Mouse (Mus musculus) midbrain, embryonic 11.5 days (tissue): ENCODE results near the gene Mef2d. TPM values are rescaled to one million over a fixed set of nuclear protein-coding genes. Genes with fewer than 3 reads are reported as not detected.

Experiments
- ATAC-seq: fragments of 200-750 bp; cut with Nextera tagmentation; 2 replicates; pipeline ENCODE4 v1.8.0; 2017; ENCODE audit warnings: moderate TSS enrichment, moderate library complexity; ENCODE audit not compliant: low FRiP score
- DNase-seq: peaks from one replicate; pipeline ENCODE4 v3.0.0; 2015; ENCODE audit warnings: low spot score; ENCODE audit errors: missing footprints
- H3K27ac ChIP-seq: fragments of 300-500 bp; sonication (generic); 2 replicates; pipeline ENCODE4 v1.5.1; 2014; ENCODE audit warnings: low read depth, low read length
- H3K27me3 ChIP-seq: fragments of 300-500 bp; sonication (generic); 2 replicates; pipeline ENCODE4 v1.6.1; 2014; ENCODE audit warnings: mild to moderate bottlenecking, low read length, moderate library complexity, mixed read lengths; ENCODE audit not compliant: control insufficient read depth, insufficient read depth
- H3K36me3 ChIP-seq: fragments of 300-500 bp; sonication (generic); 2 replicates; pipeline ENCODE4 v1.6.1; 2014; ENCODE audit warnings: mild to moderate bottlenecking, low read length, moderate library complexity, mixed read lengths; ENCODE audit not compliant: control insufficient read depth, insufficient read depth
- H3K4me1 ChIP-seq: fragments of 300-500 bp; sonication (generic); 2 replicates; pipeline ENCODE4 v1.6.1; 2014; ENCODE audit warnings: low read length; ENCODE audit not compliant: control insufficient read depth, insufficient read depth
- H3K4me2 ChIP-seq: fragments of 300-500 bp; sonication (generic); 2 replicates; pipeline ENCODE4 v1.6.1; 2014; ENCODE audit warnings: mild to moderate bottlenecking, moderate library complexity
- H3K4me3 ChIP-seq: fragments of 300-500 bp; sonication (generic); 2 replicates; pipeline ENCODE4 v1.5.1; 2014; ENCODE audit warnings: low read depth, low read length
- H3K9ac ChIP-seq: fragments of 300-500 bp; sonication (generic); 2 replicates; pipeline ENCODE4 v1.6.1; 2014; ENCODE audit warnings: low read length
- H3K9me3 ChIP-seq: fragments of 300-500 bp; sonication (generic); 2 replicates; pipeline ENCODE4 v1.6.1; 2016; ENCODE audit warnings: low read length; ENCODE audit not compliant: control insufficient read depth
- WGBS: fragments of 180-500 bp; shearing (Covaris S2); extraction: QIAGEN DNeasy Blood & Tissue Kit; methylation state at CpG from one replicate; pipeline ENCODE4 v1.1.7; 2014; 5-methylcytosine and 5-hydroxymethylcytosine counted together
- polyA plus RNA-seq: library from polyadenylated mRNA; unstranded; fragments of >200 nt; fragmentation: Nextera tagmentation; extraction: Ambion mirVana; gene quantifications from 2 replicates; pipeline ENCODE4 v1.2.1, GENCODE M21; 2014

The Mef2d gene
- polyA plus RNA-seq, 1 experiment from 2014 or later = 10.9 TPM

GRCm38 (mm10) chr3:88140903-88141430, 1.2 kb upstream of the Mef2d start:
- DNase-seq (no peak), ATAC-seq (no peak)
- no peaks in the 10 kb centered on the region for H3K9me3 ChIP-seq
- peaks cover 43% of the 10 kb centered on the region for H3K4me1 ChIP-seq
- no peak overlapping the region; the same call in 1 of the 2 replicates for H3K4me2 ChIP-seq
- no peak overlapping the region for H3K4me3 ChIP-seq
- H3K36me3 ChIP-seq = no peaks in the 10 kb centered on the region
- H3K9ac ChIP-seq = no peak overlapping the region
- no peak overlapping the region for H3K27ac ChIP-seq
- WGBS = 57% methylated on average over 6 of the region's 6 CpGs
- H3K27me3 ChIP-seq = peaks cover 24% of the 10 kb centered on the region

GRCm38 (mm10) chr3:88141439-88141786, 759 bp upstream of the Mef2d start:
- H3K4me1 ChIP-seq = peaks cover 47% of the 10 kb centered on the region
- 13% methylated on average over 9 of the region's 9 CpGs for WGBS
- H3K4me2 ChIP-seq = peak overlapping the region; percentile 92
- H3K9me3 ChIP-seq = no peaks in the 10 kb centered on the region
- no peak overlapping the region for H3K27ac ChIP-seq
- H3K36me3 ChIP-seq = no peaks in the 10 kb centered on the region
- ATAC-seq = no peak
- peak overlapping the region; percentile 87 for H3K9ac ChIP-seq
- H3K27me3 ChIP-seq = peaks cover 24% of the 10 kb centered on the region
- DNase-seq = peak; percentile 93
- H3K4me3 ChIP-seq = peak overlapping the region; percentile 77

- ATAC-seq (peak; percentile 38), DNase-seq (no peak)
- H3K36me3 ChIP-seq = no peaks in the 10 kb centered on the region
- no peaks in the 10 kb centered on the region for H3K9me3 ChIP-seq
- peaks cover 53% of the 10 kb centered on the region for H3K4me1 ChIP-seq
- peak overlapping the region; percentile 82 for H3K27ac ChIP-seq
- H3K27me3 ChIP-seq = peaks cover 24% of the 10 kb centered on the region
- under 1% methylated on average over 55 of the region's 57 CpGs for WGBS
- H3K4me2 ChIP-seq = peak overlapping the region; percentile 92
- H3K9ac ChIP-seq = peak overlapping the region; percentile 87
- peak overlapping the region; percentile 77 for H3K4me3 ChIP-seq
These were observed 359 bp downstream of the Mef2d start for GRCm38 (mm10) chr3:88142546-88142915.

- WGBS = 2% methylated on average over 33 of the region's 33 CpGs
- H3K4me2 ChIP-seq = peak overlapping the region; percentile 92
- peak overlapping the region; percentile 77 for H3K4me3 ChIP-seq
- no peaks in the 10 kb centered on the region for H3K36me3 ChIP-seq
- ATAC-seq (peak; percentile 10), DNase-seq (peak; percentile 93)
- peak overlapping the region; percentile 87 for H3K9ac ChIP-seq
- no peaks in the 10 kb centered on the region for H3K9me3 ChIP-seq
- peaks cover 51% of the 10 kb centered on the region for H3K4me1 ChIP-seq
- H3K27me3 ChIP-seq = peaks cover 24% of the 10 kb centered on the region
- peak overlapping the region; percentile 82 for H3K27ac ChIP-seq
These were observed 972 bp downstream of the Mef2d start for GRCm38 (mm10) chr3:88142916-88143771.

- peak overlapping the region; percentile 22 for H3K27ac ChIP-seq
- ATAC-seq (no peak), DNase-seq (peak; percentile 86)
- no peaks in the 10 kb centered on the region for H3K9me3 ChIP-seq
- no peaks in the 10 kb centered on the region for H3K36me3 ChIP-seq
- 28% methylated on average over 5 of the region's 5 CpGs for WGBS
- H3K4me1 ChIP-seq = peaks cover 48% of the 10 kb centered on the region
- peaks cover 23% of the 10 kb centered on the region for H3K27me3 ChIP-seq
- peak overlapping the region; percentile 87 for H3K9ac ChIP-seq
- H3K4me2 ChIP-seq = peak overlapping the region; percentile 92
- peak overlapping the region; percentile 77 for H3K4me3 ChIP-seq
These were observed 1.9 kb downstream of the Mef2d start for GRCm38 (mm10) chr3:88143961-88144486.

- Histone ChIP-seq H3K27ac (no peak overlapping the region), H3K27me3 (peaks cover 17% of the 10 kb centered on the region), H3K4me3 (no peak overlapping the region), H3K9ac (peak overlapping the region; percentile 34), H3K4me1 (peaks cover 51% of the 10 kb centered on the region), H3K9me3 (no peaks in the 10 kb centered on the region), H3K4me2 (peak overlapping the region; percentile 92), H3K36me3 (no peaks in the 10 kb centered on the region)
- DNase-seq (no peak), ATAC-seq (no peak)
- 76% methylated on average over 6 of the region's 6 CpGs for WGBS
These were observed 2.7 kb downstream of the Mef2d start for GRCm38 (mm10) chr3:88144648-88145410.

- no peak overlapping the region for H3K4me3 ChIP-seq
- H3K4me1 ChIP-seq = peaks cover 56% of the 10 kb centered on the region
- DNase-seq = no peak
- H3K9ac ChIP-seq = no peak overlapping the region
- H3K4me2 ChIP-seq = no peak overlapping the region; the same call in 1 of the 2 replicates
- H3K36me3 ChIP-seq = no peaks in the 10 kb centered on the region
- 38% methylated on average over 4 of the region's 4 CpGs for WGBS
- no peaks in the 10 kb centered on the region for H3K9me3 ChIP-seq
- H3K27ac ChIP-seq = no peak overlapping the region
- H3K27me3 ChIP-seq = peaks cover 11% of the 10 kb centered on the region
- no peak for ATAC-seq
These were observed 3.2 kb downstream of the Mef2d start for GRCm38 (mm10) chr3:88145411-88145782.

- DNase-seq (no peak), ATAC-seq (no peak)
- H3K9me3 ChIP-seq = no peaks in the 10 kb centered on the region
- peaks cover 6% of the 10 kb centered on the region for H3K27me3 ChIP-seq
- no peak overlapping the region for H3K27ac ChIP-seq
- H3K9ac ChIP-seq = no peak overlapping the region
- no peak overlapping the region for H3K4me2 ChIP-seq
- WGBS = 74% methylated on average over 5 of the region's 5 CpGs
- peaks cover 62% of the 10 kb centered on the region for H3K4me1 ChIP-seq
- H3K36me3 ChIP-seq = no peaks in the 10 kb centered on the region
- no peak overlapping the region for H3K4me3 ChIP-seq
These were observed 3.8 kb downstream of the Mef2d start for GRCm38 (mm10) chr3:88145952-88146351.
